Mouse (Mus musculus) midbrain, embryonic 16.5 days (tissue): ENCODE measurements around the gene Ppp2r3c. TPM values are rescaled to one million over a fixed set of nuclear protein-coding genes. Genes with fewer than 3 reads are reported as not detected.
"Not testable (repeated sequence)": the region's sequence is repeated elsewhere in the genome, so short reads cannot be mapped to it uniquely, and the experiment has no call there.

Experiments used
- ATAC-seq: fragments of 200-750 bp; cut with Nextera tagmentation; 2 replicates; pipeline ENCODE4 v1.8.0; 2017; ENCODE audit warnings: moderate TSS enrichment
- H3K27ac ChIP-seq: fragments of 300-500 bp; sonication (generic); 2 replicates; pipeline ENCODE4 v1.5.1; 2014; ENCODE audit warnings: mild to moderate bottlenecking, low read length, mixed read lengths
- H3K27me3 ChIP-seq: fragments of 300-500 bp; sonication (generic); 2 replicates; pipeline ENCODE4 v1.6.1; 2014; ENCODE audit warnings: low read depth, low read length, mixed read lengths; ENCODE audit not compliant: control insufficient read depth, insufficient read depth
- H3K36me3 ChIP-seq: fragments of 300-500 bp; sonication (generic); 2 replicates; pipeline ENCODE4 v1.6.1; 2014; ENCODE audit warnings: mild to moderate bottlenecking, low read length, moderate library complexity, mixed read lengths; ENCODE audit not compliant: control insufficient read depth, insufficient read depth
- H3K4me1 ChIP-seq: fragments of 300-500 bp; sonication (generic); 2 replicates; pipeline ENCODE4 v1.6.1; 2014; ENCODE audit warnings: mild to moderate bottlenecking, low read length, mixed read lengths; ENCODE audit not compliant: control insufficient read depth, insufficient read depth
- H3K4me2 ChIP-seq: fragments of 300-500 bp; sonication (generic); 2 replicates; pipeline ENCODE4 v1.6.1; 2014; ENCODE audit warnings: mild to moderate bottlenecking, low read length, mixed read lengths
- H3K4me3 ChIP-seq: fragments of 300-500 bp; sonication (generic); 2 replicates; pipeline ENCODE4 v1.5.1; 2014; ENCODE audit warnings: low read depth, mild to moderate bottlenecking, low read length, moderate library complexity, mixed read lengths
- H3K9ac ChIP-seq: fragments of 300-500 bp; sonication (generic); 2 replicates; pipeline ENCODE4 v1.6.1; 2014; ENCODE audit warnings: low read depth, low read length, mixed read lengths
- H3K9me3 ChIP-seq: fragments of 300-500 bp; sonication (generic); replicated peaks from 2 replicates; pipeline ENCODE4 v1.6.1; 2014; ENCODE audit warnings: mild to moderate bottlenecking, low read length, mixed read lengths; ENCODE audit not compliant: control insufficient read depth, poor library complexity, severe bottlenecking
- WGBS: fragments of 180-500 bp; shearing (Covaris S2); extraction: QIAGEN DNeasy Blood & Tissue Kit; methylation state at CpG from one replicate; pipeline ENCODE4 v1.1.7; 2014; 5-methylcytosine and 5-hydroxymethylcytosine counted together
- polyA plus RNA-seq: library from polyadenylated mRNA; unstranded; fragments of >200 nt; fragmentation: Nextera tagmentation; extraction: Ambion mirVana; gene quantifications from 2 replicates; pipeline ENCODE4 v1.2.1, GENCODE M21; 2015

Ppp2r3c gene
- polyA plus RNA-seq, 1 experiment from 2014 or later = 26.8 TPM

DNA sequence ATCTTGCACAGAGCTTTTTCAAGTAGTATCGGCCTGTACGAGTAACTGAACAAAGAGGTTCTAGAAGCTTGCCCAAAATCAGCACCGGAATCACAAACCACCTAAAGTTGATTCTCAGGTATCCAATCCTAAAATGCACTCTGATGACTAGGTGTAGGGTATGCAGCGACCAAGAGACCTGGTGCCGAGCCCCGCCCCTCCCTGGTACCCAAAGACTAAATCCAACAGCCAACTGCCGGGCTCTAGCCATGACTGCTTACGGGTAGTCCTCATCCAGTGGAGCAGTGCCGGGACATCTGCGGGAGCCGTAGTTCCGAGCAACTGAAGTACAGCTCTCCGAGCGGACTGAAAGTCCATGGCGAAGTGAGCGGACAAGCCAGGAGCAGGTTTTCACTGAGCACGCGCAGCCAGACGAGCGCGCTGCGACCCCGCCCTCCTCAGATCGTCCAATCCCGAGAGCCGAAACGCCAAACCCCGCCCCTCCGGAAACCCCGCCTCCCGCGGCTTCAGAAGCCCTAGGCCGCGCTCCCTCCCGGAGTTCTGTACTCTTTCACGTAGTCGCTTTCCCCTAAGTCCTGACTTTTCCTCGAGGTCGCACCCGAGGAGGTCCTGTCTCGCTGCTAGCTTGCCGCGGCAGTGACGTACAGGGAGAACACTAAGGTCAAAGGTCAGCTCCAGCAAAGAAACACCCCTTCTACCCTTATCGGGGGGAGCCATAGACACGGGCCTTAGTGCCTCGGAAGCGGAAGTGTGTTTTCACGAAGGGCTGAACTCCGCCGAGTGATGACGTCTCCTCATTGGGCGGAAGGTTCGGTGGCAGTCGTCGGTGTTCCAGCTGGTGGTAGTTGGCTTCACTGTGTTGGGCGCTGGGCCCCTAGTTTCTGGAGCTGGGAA is 72.9 kb downstream of the Ppp2r3c start, which contains the start of gene Srp54c:
Srp54c (plus strand) TSS at position 543 of the 894 bp plus-strand sequence.
- H3K9me3 ChIP-seq, H3K36me3 ChIP-seq, H3K27me3 ChIP-seq, H3K27ac ChIP-seq, H3K9ac ChIP-seq, H3K4me1 ChIP-seq, H3K4me2 ChIP-seq: not testable (repeated sequence)
- ATAC-seq = peak; percentile 99
- no CpG with 5 or more reads among the region's 57 CpGs for WGBS
- peak within 1 kb of the TSS; percentile 32 for H3K4me3 ChIP-seq

Other genes with a start within 250 kb of the Ppp2r3c start
- 32.2 and 32.6 TPM in 2 replicates for gene 2700097O09Rik, start 222.9 kb downstream of the Ppp2r3c start, polyA plus RNA-seq
- 203 and 209 TPM in 2 replicates for gene Srp54a, start 222.7 kb downstream of the Ppp2r3c start, polyA plus RNA-seq
- gene Fam177a, start 178.5 kb downstream of the Ppp2r3c start, polyA plus RNA-seq = 71.6 and 80.9 TPM in 2 replicates
- 67.5 and 67.9 TPM in 2 replicates for gene Srp54b, start 147.9 kb downstream of the Ppp2r3c start, polyA plus RNA-seq
- gene 1700047I17Rik2, start 103.4 kb downstream of the Ppp2r3c start, polyA plus RNA-seq = not detected in 2 replicates
- gene Srp54c, start 72.8 kb downstream of the Ppp2r3c start, polyA plus RNA-seq = 75.1 and 85.2 TPM in 2 replicates
- gene 1110008L16Rik, start 3.4 kb downstream of the Ppp2r3c start, polyA plus RNA-seq = 8.6 and 9.7 TPM in 2 replicates
- 401 and 405 TPM in 2 replicates for gene Psma6, start 81.2 kb upstream of the Ppp2r3c start, polyA plus RNA-seq
- 55.2 and 64.3 TPM in 2 replicates for gene Nfkbia, start 189.6 kb upstream of the Ppp2r3c start, polyA plus RNA-seq